20 mouse cellular contexts compared by ENCODE assay signal in the genomic region with DNA sequence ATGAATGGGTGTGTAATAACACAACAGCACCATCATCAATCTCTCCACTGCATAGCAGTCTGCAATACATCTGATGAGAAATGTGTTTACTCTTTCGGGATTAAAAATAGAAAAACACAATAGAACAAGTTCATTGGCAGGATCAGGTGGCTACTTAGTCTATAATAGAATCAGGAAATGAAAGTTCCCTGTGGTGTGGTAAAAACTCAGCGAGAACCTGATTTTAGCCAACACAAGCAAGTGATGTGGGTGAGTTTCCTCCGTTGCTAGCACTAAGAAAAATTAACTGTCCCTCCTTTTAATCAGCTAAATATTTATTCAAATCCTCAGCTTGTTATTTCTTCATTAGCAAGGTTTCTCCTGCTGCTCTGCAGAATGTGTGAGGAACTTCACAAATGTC.
DNase-seq lines count a peak whose midpoint lies in the region; ATAC-seq and TF ChIP-seq lines count a peak whose summit lies in the region.
"Had no signal": no experiment of that assay in that cellular context is flagged by ENCODE, and none has a peak within 500 bp of the region (broad histone marks: within the 10 kb centered on the region; RNA-seq: fewer than 3 reads in every experiment).

No protein-coding gene starts in this region.

- H3K9ac ChIP-seq in CH12.LX (ENCODE audit: insufficient read depth, low read depth) = no peak overlapping the region
- H3K9ac ChIP-seq: embryonic facial prominence, embryonic 12.5 days; forebrain, embryonic 13.5 days; forebrain, embryonic 15.5 days; forebrain, postnatal 0 days had no signal

- intact Hi-C loops in heart, postnatal 14 days (cut with DNase I) = no loop called here

- H3K27me3 ChIP-seq in CH12.LX (replicated peaks) = no peaks in the 10 kb centered on the region
- H3K27me3 ChIP-seq: embryonic facial prominence, embryonic 12.5 days; forebrain, embryonic 15.5 days had no signal

- H3K79me2 ChIP-seq in CH12.LX (replicated peaks; ENCODE audit: control insufficient read depth, extremely low read depth, insufficient read depth, poor library complexity, severe bottlenecking) = no peaks in the 10 kb centered on the region

- TF ChIP-seq CTCF in CH12.LX (conservative IDR thresholded peaks at IDR 0.05 in 1 of 2, IDR thresholded peaks at IDR 0.05 in 1 of 2; ENCODE audit: low read depth in 2 of 2, low read length in 2 of 2) = no peak

- H3K9me3 ChIP-seq in CH12.LX (replicated peaks; ENCODE audit: low read length) = peaks cover 3% of the 10 kb centered on the region
- H3K9me3 ChIP-seq: embryonic facial prominence, embryonic 10.5 days; embryonic facial prominence, embryonic 12.5 days; forebrain, embryonic 13.5 days; forebrain, embryonic 15.5 days had no signal

- H3K27ac ChIP-seq in CH12.LX (ENCODE audit: insufficient read depth, low read depth) = no peak overlapping the region
- H3K27ac ChIP-seq: embryonic facial prominence, embryonic 10.5 days; embryonic facial prominence, embryonic 12.5 days; forebrain, embryonic 13.5 days; forebrain, embryonic 15.5 days had no signal

- no peaks in the 10 kb centered on the region for H3K36me3 ChIP-seq in CH12.LX (replicated peaks in 1 of 2; ENCODE audit: control insufficient read depth in 1 of 2, insufficient read depth in 1 of 2, low read length in 1 of 2)
- H3K36me3 ChIP-seq: embryonic facial prominence, embryonic 10.5 days; embryonic facial prominence, embryonic 12.5 days; forebrain, embryonic 15.5 days had no signal

- in situ Hi-C loops in CH12.LX (cut with MboI; ENCODE audit: low pct_ligation_motif_present, low pct_unique_long_range_greater_than_20kb, low sequenced_read_pairs) = loop anchor here (25.0 kb wide), 1 partner anchor 369 kb away; no protein-coding TSS in a partner anchor

- H3K4me2 ChIP-seq in CH12.LX (ENCODE audit: insufficient read depth, low read depth, poor library complexity, severe bottlenecking) = no peak overlapping the region
- H3K4me2 ChIP-seq: embryonic facial prominence, embryonic 12.5 days; forebrain, embryonic 13.5 days; forebrain, embryonic 15.5 days had no signal

- TF ChIP-seq RAD21 in CH12.LX (IDR thresholded peaks at IDR 0.05; ENCODE audit: low read depth, low read length) = no peak

- peaks cover 0 to 13% of the 10 kb centered on the region in 2 experiments; a peak in 2 of 4 replicates for H3K4me1 ChIP-seq in CH12.LX (ENCODE audit: control insufficient read depth in 1 of 2, insufficient read depth in 2 of 2)
- H3K4me1 ChIP-seq: embryonic facial prominence, embryonic 10.5 days; embryonic facial prominence, embryonic 12.5 days had no signal

- 0 out of 2 replicates have a peak, but pooled peaks have one; percentile 26 for ATAC-seq in megakaryocyte progenitor cell, adult 5-6 weeks (replicated peaks; ENCODE audit: poor library complexity)
- ATAC-seq: CD4-positive, CD25-positive, alpha-beta regulatory T cell, adult 4 months; forebrain, embryonic 13.5 days; forebrain, embryonic 15.5 days; forebrain, postnatal 0 days had no signal

- dilution Hi-C loops in CH12.LX (cut with MboI; ENCODE audit: extremely low pct_ligation_motif_present, extremely low pct_unique_long_range_greater_than_20kb, low sequenced_read_pairs) = no loop called here

- peak; percentile 74 for TF ChIP-seq EP300 in CH12.LX (IDR thresholded peaks at IDR 0.05; ENCODE audit: low read length)

- H3K4me3 ChIP-seq in CH12.LX (replicated peaks in 1 of 3; ENCODE audit: low read depth in 2 of 3, low read length in 2 of 3, poor library complexity in 1 of 3) = no peak overlapping the region
- H3K4me3 ChIP-seq: embryonic facial prominence, embryonic 10.5 days; embryonic facial prominence, embryonic 12.5 days; forebrain, embryonic 13.5 days; forebrain, embryonic 15.5 days had no signal

- DNase-seq in CH12.LX (ENCODE audit: extremely low read depth) = peak; percentile 30
- no peak for DNase-seq in urinary bladder, postnatal 4 days (ENCODE audit: low spot score in 2 of 2)
- no peak for DNase-seq in heart, postnatal 14 days
- DNase-seq in right cerebral cortex, postnatal 4 days = no peak
- DNase-seq: adrenal gland, adult 2 months; adrenal gland, postnatal 10 days; adrenal gland, postnatal 25 days; cerebellum, adult 11 months; cerebellum, adult 18-20 months; cerebellum, adult 8-10 months; cerebellum, adult 9-11 months; cerebellum, postnatal 14 days; cerebellum, postnatal 36 days; forebrain, postnatal 0 days had no signal

- no peak for TF ChIP-seq POLR2A in CH12.LX (IDR thresholded peaks at IDR 0.05; ENCODE audit: low read depth, low read length)

TF ChIP-seq in CH12.LX, 34 proteins besides CTCF, POLR2A, EP300 and RAD21:
- TF ChIP-seq IRF4 (IDR thresholded peaks at IDR 0.05; ENCODE audit: low read depth, low read length) (peak; percentile 63), ETS1 (conservative IDR thresholded peaks at IDR 0.05; ENCODE audit: low read depth, low read length) (no peak)
